Mouse (Mus musculus) liver, postnatal 0 days (tissue): Measurements from ENCODE around the gene Rab31. TPM values are rescaled to one million over a fixed set of nuclear protein-coding genes. Genes with fewer than 3 reads are reported as not detected.

Experiments
- ATAC-seq: fragments of 200-750 bp; cut with Nextera tagmentation; 2 replicates; pipeline ENCODE4 v1.8.0; 2017; ENCODE audit warnings: mild to moderate bottlenecking, moderate library complexity
- DNase-seq: peaks from one replicate; pipeline ENCODE4 v3.0.0-alpha.2; 2016
- H3K27ac ChIP-seq: fragments of 300-500 bp; sonication (generic); 2 replicates; pipeline ENCODE4 v1.5.1; 2014; ENCODE audit warnings: antibody characterized with exemption, moderate library complexity, mild to moderate bottlenecking, low read depth
- H3K27me3 ChIP-seq: fragments of 300-500 bp; sonication (generic); 2 replicates; pipeline ENCODE4 v1.6.1; 2014; ENCODE audit warnings: low read length, control low read depth, mixed read lengths; ENCODE audit not compliant: insufficient read depth
- H3K36me3 ChIP-seq: fragments of 300-500 bp; sonication (generic); replicated peaks from 2 replicates; pipeline ENCODE4 v1.6.1; 2014; ENCODE audit warnings: mild to moderate bottlenecking, control low read depth, low read length, moderate library complexity, mixed read lengths; ENCODE audit not compliant: insufficient read depth
- H3K4me1 ChIP-seq: fragments of 300-500 bp; sonication (generic); 2 replicates; pipeline ENCODE4 v1.6.1; 2014; ENCODE audit warnings: antibody characterized with exemption, mild to moderate bottlenecking, control low read depth; ENCODE audit not compliant: insufficient read depth
- H3K4me2 ChIP-seq: fragments of 300-500 bp; sonication (generic); 2 replicates; pipeline ENCODE4 v1.6.1; 2014; ENCODE audit warnings: low read depth, mild to moderate bottlenecking, low read length, moderate library complexity, mixed read lengths
- H3K4me3 ChIP-seq: fragments of 300-500 bp; sonication (generic); 2 replicates; pipeline ENCODE4 v1.5.1; 2014; ENCODE audit warnings: low read depth, low read length
- H3K9ac ChIP-seq: fragments of 300-500 bp; sonication (generic); replicated peaks from 2 replicates; pipeline ENCODE4 v1.6.1; 2014; ENCODE audit warnings: mild to moderate bottlenecking, moderate library complexity
- H3K9me3 ChIP-seq: fragments of 300-500 bp; sonication (generic); 2 replicates; pipeline ENCODE4 v1.6.1; 2016; ENCODE audit warnings: mild to moderate bottlenecking, control low read depth, low read length, mixed read lengths
- CTCF ChIP-seq: sonication (generic); IDR thresholded peaks from 2 replicates; pipeline ENCODE4 v1.5.1; 2016; ENCODE audit warnings: antibody characterized with exemption, low read depth
- EP300 ChIP-seq: IDR thresholded peaks from 2 replicates; pipeline ENCODE4 v1.6.1; 2016; ENCODE audit warnings: antibody characterized with exemption, low read depth, mild to moderate bottlenecking
- whole genome bisulfite sequencing: fragments of 180-500 bp; shearing (Covaris S2); extraction: QIAGEN DNeasy Blood & Tissue Kit; methylation state at CpG from one replicate; pipeline ENCODE4 v1.1.7; 2014; ENCODE audit not compliant: insufficient replicate concordance; 5-methylcytosine and 5-hydroxymethylcytosine counted together
- polyA plus RNA-seq: library from polyadenylated mRNA; unstranded; fragments of >200 nt; fragmentation: Nextera tagmentation; extraction: Ambion mirVana; gene quantifications from 2 replicates; pipeline ENCODE4 v1.2.1, GENCODE M21; 2015

Rab31 gene
- polyA plus RNA-seq, 1 experiment from 2014 or later: 7.2 TPM

DNA sequence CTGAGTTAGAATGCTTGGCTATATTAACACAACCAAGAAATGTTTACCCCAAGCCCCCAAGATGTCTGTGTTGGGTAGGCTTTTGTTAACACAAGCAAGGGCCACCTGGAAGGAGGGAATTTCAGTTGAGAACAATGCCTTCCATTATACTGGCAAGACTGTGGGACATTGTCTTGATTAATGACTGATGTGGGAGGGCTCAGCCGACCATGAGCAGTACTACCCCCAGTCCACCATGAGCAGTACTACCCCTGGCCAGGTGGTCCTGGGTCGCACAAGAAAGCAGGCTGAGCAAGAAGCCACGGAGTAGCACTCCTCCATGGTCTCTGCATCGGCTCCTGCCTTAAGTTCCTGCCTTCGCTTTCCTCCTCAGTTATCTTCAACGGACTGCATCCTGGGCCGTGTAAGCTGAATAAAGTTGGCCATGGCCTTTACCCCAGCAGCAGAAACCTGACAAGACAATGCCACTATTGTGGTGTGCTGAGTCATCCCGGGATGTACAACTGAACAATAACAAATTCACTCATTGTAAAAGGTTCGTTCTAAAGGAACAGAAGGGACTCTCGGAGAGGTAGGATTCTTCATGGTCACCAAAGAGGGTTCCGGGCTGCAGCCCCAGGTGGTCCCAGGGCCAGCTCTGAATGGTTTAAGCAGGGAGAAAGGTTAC is 28.8 kb downstream of the Rab31 start:
- ATAC-seq (no peak), DNase-seq (no peak)
- no peak overlapping the region for H3K4me3 ChIP-seq
- no peak overlapping the region for H3K27ac ChIP-seq
- H3K36me3 ChIP-seq: no peaks in the 10 kb centered on the region
- no peak for TF ChIP-seq EP300
- no peak for TF ChIP-seq CTCF
- WGBS: 83% methylated on average over 11 of the region's 11 CpGs
- H3K27me3 ChIP-seq: no peaks in the 10 kb centered on the region
- H3K4me2 ChIP-seq: no peak overlapping the region
- H3K9me3 ChIP-seq: no peaks in the 10 kb centered on the region
- no peak overlapping the region for H3K9ac ChIP-seq
- peaks cover 2% of the 10 kb centered on the region; the same call in 1 of the 2 replicates for H3K4me1 ChIP-seq

GRCm38 (mm10) chr17:65742969-65743368 is 29.6 kb downstream of the Rab31 start:
- H3K9me3 ChIP-seq: no peaks in the 10 kb centered on the region
- no peak overlapping the region for H3K4me2 ChIP-seq
- H3K4me1 ChIP-seq: peaks cover 2% of the 10 kb centered on the region; the same call in 1 of the 2 replicates
- ATAC-seq (no peak), DNase-seq (no peak)
- H3K36me3 ChIP-seq: no peaks in the 10 kb centered on the region
- H3K27me3 ChIP-seq: no peaks in the 10 kb centered on the region
- no peak overlapping the region for H3K4me3 ChIP-seq
- TF ChIP-seq EP300 (no peak), CTCF (no peak)
- no peak overlapping the region for H3K27ac ChIP-seq
- H3K9ac ChIP-seq: no peak overlapping the region
- WGBS: 87% methylated on average over 4 of the region's 4 CpGs

DNA sequence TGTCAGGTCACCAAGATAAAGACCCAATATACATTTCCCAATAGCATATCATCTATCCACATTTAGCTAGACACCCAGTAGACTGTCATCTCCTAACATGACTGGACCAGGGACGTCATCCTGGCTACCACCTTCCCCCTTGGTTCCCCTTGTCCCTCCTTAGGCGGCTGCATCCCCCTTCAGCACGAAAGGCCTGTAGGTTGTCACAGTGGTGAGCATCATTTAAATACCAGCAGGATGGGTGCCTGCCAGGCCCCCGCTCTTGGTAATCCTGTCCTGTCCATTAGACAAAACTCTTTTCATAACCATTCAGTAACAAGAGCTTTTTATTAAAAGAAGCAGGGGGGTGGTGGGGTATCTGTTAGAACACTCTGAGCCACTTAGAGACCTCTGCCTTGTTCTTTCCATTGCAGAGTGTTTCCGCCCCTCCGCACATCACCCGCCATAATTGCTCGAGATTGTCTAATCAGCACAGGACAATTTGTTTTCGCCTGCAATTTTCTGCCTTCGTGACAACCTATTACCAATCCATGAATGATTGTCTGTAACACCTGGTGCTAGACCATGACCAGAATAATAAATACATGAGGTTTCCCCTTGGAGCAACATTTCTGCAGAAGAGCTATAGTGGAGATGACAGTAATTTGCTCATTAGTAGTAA is 30.2 kb downstream of the Rab31 start:
- Histone ChIP-seq H3K4me1 (peaks cover 2% of the 10 kb centered on the region; the same call in 1 of the 2 replicates), H3K27ac (no peak overlapping the region), H3K9me3 (no peaks in the 10 kb centered on the region), H3K27me3 (no peaks in the 10 kb centered on the region), H3K4me2 (no peak overlapping the region), H3K4me3 (no peak overlapping the region), H3K36me3 (no peaks in the 10 kb centered on the region), H3K9ac (no peak overlapping the region)
- TF ChIP-seq EP300 (no peak), CTCF (no peak)
- no peak for ATAC-seq
- WGBS: 86% methylated on average over 10 of the region's 10 CpGs
- DNase-seq: no peak

- H3K4me1 ChIP-seq: peaks cover 2% of the 10 kb centered on the region; the same call in 1 of the 2 replicates
- no peak overlapping the region for H3K27ac ChIP-seq
- ATAC-seq (no peak), DNase-seq (no peak)
- no peak overlapping the region for H3K4me2 ChIP-seq
- no peaks in the 10 kb centered on the region for H3K36me3 ChIP-seq
- no peak overlapping the region for H3K9ac ChIP-seq
- TF ChIP-seq EP300 (no peak), CTCF (no peak)
- H3K27me3 ChIP-seq: no peaks in the 10 kb centered on the region
- WGBS: 80% methylated on average over 4 of the region's 4 CpGs
- no peaks in the 10 kb centered on the region for H3K9me3 ChIP-seq
- H3K4me3 ChIP-seq: no peak overlapping the region
Observed at GRCm38 (mm10) chr17:65741565-65741964, 31.0 kb downstream of the Rab31 start.

- peaks cover 6% of the 10 kb centered on the region for H3K4me1 ChIP-seq
- H3K4me2 ChIP-seq: no peak overlapping the region
- no peak for DNase-seq
- no peak overlapping the region for H3K4me3 ChIP-seq
- H3K9ac ChIP-seq: no peak overlapping the region
- ATAC-seq: peak; percentile 53
- no peak overlapping the region for H3K27ac ChIP-seq
- TF ChIP-seq EP300 (peak; percentile 38; the same call in 1 of the 2 replicates), CTCF (no peak)
- no peaks in the 10 kb centered on the region for H3K36me3 ChIP-seq
- no peaks in the 10 kb centered on the region for H3K9me3 ChIP-seq
- H3K27me3 ChIP-seq: no peaks in the 10 kb centered on the region
- WGBS: 69% methylated on average over 15 of the region's 15 CpGs
Observed at GRCm38 (mm10) chr17:65739874-65740725, 32.5 kb downstream of the Rab31 start.

DNA sequence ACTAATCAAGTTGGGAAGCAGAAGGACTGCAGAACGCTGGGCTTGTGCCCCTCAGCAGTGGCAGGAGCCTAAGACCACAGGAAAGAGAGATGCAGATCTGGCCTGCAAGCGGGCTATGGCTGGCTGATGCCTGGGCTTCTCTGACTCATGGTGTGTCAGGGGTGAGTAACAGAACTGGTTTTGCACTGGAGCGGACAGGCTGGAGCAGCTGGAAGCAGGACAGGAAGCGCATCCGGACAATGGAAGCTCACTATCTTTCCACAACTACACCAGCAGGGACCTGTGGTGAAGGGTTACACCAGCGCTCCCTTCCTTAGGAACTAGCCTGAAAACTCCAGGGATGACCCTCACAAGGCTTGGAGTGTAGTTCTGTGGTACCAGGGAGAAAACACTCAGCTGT is 34.9 kb downstream of the Rab31 start:
- Histone ChIP-seq H3K9me3 (no peaks in the 10 kb centered on the region), H3K27me3 (no peaks in the 10 kb centered on the region), H3K4me3 (no peak overlapping the region), H3K36me3 (no peaks in the 10 kb centered on the region), H3K27ac (peak overlapping the region; percentile 72), H3K9ac (no peak overlapping the region), H3K4me2 (no peak overlapping the region), H3K4me1 (peaks cover 8% of the 10 kb centered on the region)
- DNase-seq: peak; percentile 38
- WGBS: 67% methylated on average over 6 of the region's 6 CpGs
- peak; percentile 64 for ATAC-seq
- TF ChIP-seq CTCF (no peak), EP300 (no peak)
